Mouse (Mus musculus) liver, embryonic 13.5 days (tissue): ENCODE measurements at regions not wholly inside any gene's neighbourhood (a gene's known extent, or its start where the extent isn't known, plus 50 kb on each side); places are given as distances from the start of the nearest gene placed in this dataset.

ENCODE experiments used
- ATAC-seq: fragments of 200-750 bp; cut with Nextera tagmentation; 2 replicates; pipeline ENCODE4 v1.8.0; 2017; ENCODE audit warnings: low read depth, mild to moderate bottlenecking, moderate number of reproducible peaks, moderate library complexity
- DNase-seq: peaks from one replicate; pipeline ENCODE4 v3.0.0; 2022
- H3K27ac ChIP-seq: fragments of 300-500 bp; sonication (generic); 2 replicates; pipeline ENCODE4 v1.5.1; 2015; ENCODE audit warnings: moderate library complexity, mild to moderate bottlenecking, inconsistent platforms
- H3K27me3 ChIP-seq: fragments of 300-500 bp; sonication (generic); 2 replicates; pipeline ENCODE4 v1.6.1; 2015; ENCODE audit warnings: mild to moderate bottlenecking, inconsistent platforms
- H3K36me3 ChIP-seq: fragments of 300-500 bp; sonication (generic); 2 replicates; pipeline ENCODE4 v1.6.1; 2015; ENCODE audit warnings: mild to moderate bottlenecking, inconsistent platforms
- H3K4me1 ChIP-seq: fragments of 300-500 bp; sonication (generic); replicated peaks from 2 replicates; pipeline ENCODE4 v1.6.1; 2015; ENCODE audit warnings: inconsistent platforms
- H3K4me2 ChIP-seq: fragments of 300-500 bp; sonication (generic); 2 replicates; pipeline ENCODE4 v1.6.1; 2015; ENCODE audit warnings: inconsistent platforms, mild to moderate bottlenecking, moderate library complexity
- H3K4me3 ChIP-seq: fragments of 300-500 bp; sonication (generic); replicated peaks from 2 replicates; pipeline ENCODE4 v1.5.1; 2015; ENCODE audit warnings: mild to moderate bottlenecking, inconsistent platforms
- H3K9ac ChIP-seq: fragments of 300-500 bp; sonication (generic); 2 replicates; pipeline ENCODE4 v1.6.1; 2015; ENCODE audit warnings: mild to moderate bottlenecking, inconsistent platforms
- H3K9me3 ChIP-seq: fragments of 300-500 bp; sonication (generic); replicated peaks from 2 replicates; pipeline ENCODE4 v1.6.1; 2016; ENCODE audit warnings: inconsistent platforms
- WGBS: fragments of 180-500 bp; shearing (Covaris S2); methylation state at CpG from one replicate; pipeline ENCODE4 v1.1.7; 2015; ENCODE audit not compliant: insufficient replicate concordance; 5-methylcytosine and 5-hydroxymethylcytosine counted together

DNA sequence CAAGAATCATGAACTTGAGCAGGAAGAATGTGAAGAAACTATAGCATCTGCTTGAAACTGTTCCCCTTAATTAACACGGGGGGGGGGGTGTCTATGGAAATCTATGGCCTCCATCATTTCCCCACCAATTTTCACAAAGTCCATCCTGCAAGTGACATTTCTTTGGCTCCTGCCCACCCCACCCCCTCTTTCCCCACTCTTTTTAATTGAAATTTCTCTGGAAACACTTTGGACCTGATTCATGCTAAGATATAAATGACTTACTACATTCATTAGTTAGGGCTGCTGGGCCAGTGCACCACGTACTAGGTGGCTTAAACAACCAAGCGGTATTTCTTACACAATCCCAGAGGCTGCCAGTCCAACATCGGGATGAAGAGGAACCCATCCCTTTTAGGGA lies 169.4 kb downstream of the Sox9 start:
- Histone ChIP-seq H3K36me3 (no peaks in the 10 kb centered on the region), H3K9ac (no peak overlapping the region), H3K4me3 (no peak overlapping the region), H3K9me3 (no peaks in the 10 kb centered on the region; the same call in 1 of the 2 replicates), H3K27ac (no peak overlapping the region), H3K4me1 (no peaks in the 10 kb centered on the region), H3K4me2 (no peak overlapping the region), H3K27me3 (no peaks in the 10 kb centered on the region)
- ATAC-seq (no peak), DNase-seq (no peak)
- 60% methylated on average over 4 of the region's 4 CpGs for WGBS

DNA sequence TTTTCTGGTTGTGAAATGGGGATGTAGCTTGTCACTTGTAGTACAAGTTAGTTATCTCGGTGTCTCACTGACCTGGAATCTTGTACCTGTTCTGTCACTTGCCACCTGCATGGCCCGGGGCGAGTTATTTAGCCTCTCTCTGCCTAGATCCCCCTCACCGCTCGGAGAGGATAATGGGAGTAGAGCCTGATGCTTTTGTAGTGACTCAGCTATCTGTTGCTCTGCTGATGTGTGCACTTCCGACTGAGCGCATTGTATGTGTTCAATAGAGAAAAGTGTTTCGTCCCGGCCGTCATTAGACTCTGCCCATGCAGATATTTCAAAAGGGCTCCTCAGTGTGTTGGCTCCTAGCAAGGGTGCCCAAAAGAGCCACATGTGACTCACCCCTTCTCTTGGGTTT lies 170.3 kb downstream of the Sox9 start:
- Histone ChIP-seq H3K27me3 (no peaks in the 10 kb centered on the region), H3K4me2 (no peak overlapping the region), H3K9ac (no peak overlapping the region), H3K4me1 (no peaks in the 10 kb centered on the region), H3K9me3 (no peaks in the 10 kb centered on the region; the same call in 1 of the 2 replicates), H3K36me3 (no peaks in the 10 kb centered on the region), H3K27ac (no peak overlapping the region), H3K4me3 (no peak overlapping the region)
- 71% methylated on average over 10 of the region's 10 CpGs for WGBS
- ATAC-seq (no peak), DNase-seq (no peak)

GRCm38 (mm10) chr11:112953491-112953890 lies 171.5 kb downstream of the Sox9 start:
- Histone ChIP-seq H3K4me3 (no peak overlapping the region), H3K27ac (no peak overlapping the region), H3K4me2 (no peak overlapping the region), H3K36me3 (no peaks in the 10 kb centered on the region), H3K9ac (no peak overlapping the region), H3K27me3 (no peaks in the 10 kb centered on the region), H3K4me1 (no peaks in the 10 kb centered on the region), H3K9me3 (no peaks in the 10 kb centered on the region; the same call in 1 of the 2 replicates)
- no peak for ATAC-seq
- WGBS: 50% methylated on average over 4 of the region's 4 CpGs
- DNase-seq: no peak

GRCm38 (mm10) chr11:112956748-112957440 lies 174.9 kb downstream of the Sox9 start:
- no peak overlapping the region for H3K4me3 ChIP-seq
- H3K4me2 ChIP-seq: no peak overlapping the region
- H3K27me3 ChIP-seq: no peaks in the 10 kb centered on the region
- H3K9me3 ChIP-seq: no peaks in the 10 kb centered on the region
- H3K4me1 ChIP-seq: no peaks in the 10 kb centered on the region
- DNase-seq (no peak), ATAC-seq (no peak)
- WGBS: 53% methylated on average over 5 of the region's 5 CpGs
- no peaks in the 10 kb centered on the region for H3K36me3 ChIP-seq
- no peak overlapping the region for H3K9ac ChIP-seq
- no peak overlapping the region for H3K27ac ChIP-seq

- 9% methylated on average over 5 of the region's 5 CpGs for WGBS
- no peaks in the 10 kb centered on the region for H3K27me3 ChIP-seq
- no peak overlapping the region for H3K27ac ChIP-seq
- no peak for ATAC-seq
- no peaks in the 10 kb centered on the region for H3K4me1 ChIP-seq
- no peak overlapping the region for H3K9ac ChIP-seq
- no peak for DNase-seq
- no peaks in the 10 kb centered on the region for H3K9me3 ChIP-seq
- H3K36me3 ChIP-seq: no peaks in the 10 kb centered on the region
- no peak overlapping the region for H3K4me3 ChIP-seq
- H3K4me2 ChIP-seq: no peak overlapping the region
Observed at GRCm38 (mm10) chr11:112959609-112960008, 177.6 kb downstream of the Sox9 start.

DNA sequence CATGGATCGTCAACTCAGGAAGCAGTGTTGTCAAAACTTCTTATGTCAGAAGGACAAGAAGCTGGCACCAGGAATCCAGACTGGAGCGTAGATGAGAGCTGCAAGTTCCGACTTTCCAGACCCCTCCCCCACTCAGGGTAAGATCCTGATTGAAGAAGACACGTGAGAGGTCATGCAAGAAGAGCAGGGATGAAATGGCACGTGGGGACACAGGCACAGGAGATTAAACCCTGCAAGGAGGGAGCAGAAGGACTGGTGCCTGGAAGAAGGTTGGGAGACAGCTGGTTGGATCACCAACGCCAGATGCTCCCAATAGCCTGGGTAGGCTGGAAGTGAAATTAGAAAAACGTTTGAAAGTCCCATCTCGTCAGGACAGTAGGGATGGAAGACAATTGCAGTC lies 191.3 kb downstream of the Sox9 start:
- 58% methylated on average over 8 of the region's 8 CpGs for WGBS
- H3K27me3 ChIP-seq: peaks cover 11% of the 10 kb centered on the region
- ATAC-seq (no peak), DNase-seq (no peak)
- H3K36me3 ChIP-seq: no peaks in the 10 kb centered on the region
- peaks cover under 1% of the 10 kb centered on the region; the same call in 1 of the 2 replicates for H3K4me1 ChIP-seq
- no peak overlapping the region for H3K4me2 ChIP-seq
- no peaks in the 10 kb centered on the region for H3K9me3 ChIP-seq
- no peak overlapping the region for H3K9ac ChIP-seq
- no peak overlapping the region for H3K27ac ChIP-seq
- no peak overlapping the region for H3K4me3 ChIP-seq

- no peaks in the 10 kb centered on the region for H3K36me3 ChIP-seq
- peaks cover 3% of the 10 kb centered on the region; the same call in 1 of the 2 replicates for H3K4me1 ChIP-seq
- 77% methylated on average over 7 of the region's 7 CpGs for WGBS
- H3K27ac ChIP-seq: no peak overlapping the region
- DNase-seq (no peak), ATAC-seq (no peak)
- peaks cover 24% of the 10 kb centered on the region for H3K27me3 ChIP-seq
- H3K4me2 ChIP-seq: no peak overlapping the region
- H3K4me3 ChIP-seq: no peak overlapping the region
- H3K9ac ChIP-seq: no peak overlapping the region
- no peaks in the 10 kb centered on the region for H3K9me3 ChIP-seq
Observed at GRCm38 (mm10) chr11:112974893-112975292, 192.9 kb downstream of the Sox9 start.

DNA sequence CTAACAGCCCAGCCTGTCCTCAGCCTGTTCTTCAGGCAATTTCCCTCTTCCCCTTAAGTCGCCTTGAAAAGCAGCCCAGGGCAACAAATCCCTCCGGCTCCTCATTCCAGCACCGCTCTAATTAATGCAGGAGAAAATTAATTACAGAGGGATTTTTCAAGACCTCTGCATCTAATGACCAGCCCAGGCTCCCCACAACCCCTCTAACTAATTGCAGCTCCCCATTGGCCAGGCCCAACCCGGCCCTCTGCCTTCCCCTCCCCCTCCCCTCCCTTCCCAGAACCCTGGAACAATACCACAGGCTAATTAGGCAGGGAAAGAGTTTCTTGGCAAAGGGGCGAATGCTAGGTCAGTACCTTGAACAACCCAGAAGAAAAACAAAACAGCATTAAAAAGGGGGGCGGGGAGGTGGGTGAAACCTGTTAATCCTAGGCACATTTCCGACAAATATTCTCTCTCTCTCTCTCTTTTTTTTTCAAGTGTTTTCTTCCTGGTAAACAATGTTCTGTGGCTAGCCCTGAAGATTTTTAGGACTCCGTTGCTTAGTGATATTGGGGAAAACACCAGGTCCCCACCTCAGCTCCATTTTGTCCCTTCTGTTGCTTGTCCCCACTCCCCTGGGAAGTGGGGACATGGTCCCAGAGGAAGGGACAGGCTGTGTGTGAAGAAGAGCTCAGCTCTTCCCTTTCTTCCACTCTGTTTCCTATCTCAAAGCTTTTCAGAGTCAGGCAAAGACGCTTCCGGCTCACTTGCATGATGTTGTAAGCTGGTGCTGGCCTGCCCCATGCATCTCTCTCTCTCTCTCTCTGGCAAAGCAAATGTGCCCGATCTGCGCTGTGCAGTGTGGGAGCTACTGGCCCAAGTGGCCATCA lies 195.1 kb downstream of the Sox9 start:
- Histone ChIP-seq H3K27me3 (peaks cover 24% of the 10 kb centered on the region), H3K9me3 (no peaks in the 10 kb centered on the region), H3K4me3 (no peak overlapping the region), H3K4me1 (peaks cover 3% of the 10 kb centered on the region; the same call in 1 of the 2 replicates), H3K36me3 (no peaks in the 10 kb centered on the region), H3K9ac (no peak overlapping the region), H3K4me2 (no peak overlapping the region), H3K27ac (no peak overlapping the region)
- 17% methylated on average over 12 of the region's 12 CpGs for WGBS
- DNase-seq: no peak
- no peak for ATAC-seq

GRCm38 (mm10) chr11:112978884-112979283 lies 196.9 kb downstream of the Sox9 start:
- ATAC-seq: no peak
- no peak overlapping the region for H3K27ac ChIP-seq
- H3K4me3 ChIP-seq: no peak overlapping the region
- H3K36me3 ChIP-seq: no peaks in the 10 kb centered on the region
- no peaks in the 10 kb centered on the region for H3K9me3 ChIP-seq
- H3K27me3 ChIP-seq: peaks cover 24% of the 10 kb centered on the region
- no peak for DNase-seq
- no peak overlapping the region for H3K4me2 ChIP-seq
- WGBS: 10% methylated on average over 6 of the region's 6 CpGs
- peaks cover 3% of the 10 kb centered on the region; the same call in 1 of the 2 replicates for H3K4me1 ChIP-seq
- H3K9ac ChIP-seq: no peak overlapping the region

- Histone ChIP-seq H3K27ac (no peak overlapping the region), H3K4me1 (peaks cover 3% of the 10 kb centered on the region; the same call in 1 of the 2 replicates), H3K36me3 (no peaks in the 10 kb centered on the region)
Observed at GRCm38 (mm10) chr11:112979413-112979812, 197.4 kb downstream of the Sox9 start.

GRCm38 (mm10) chr11:112982165-112982801 lies 200.3 kb downstream of the Sox9 start:
- Histone ChIP-seq H3K9me3 (no peaks in the 10 kb centered on the region), H3K4me1 (peaks cover 3% of the 10 kb centered on the region; the same call in 1 of the 2 replicates), H3K36me3 (no peaks in the 10 kb centered on the region), H3K4me3 (no peak overlapping the region), H3K27me3 (peaks cover 19% of the 10 kb centered on the region), H3K4me2 (no peak overlapping the region), H3K27ac (no peak overlapping the region), H3K9ac (no peak overlapping the region)
- DNase-seq: no peak
- no peak for ATAC-seq
- 69% methylated on average over 11 of the region's 11 CpGs for WGBS

More at GRCm38 (mm10) chr11:112979413-112979812, 197.4 kb downstream of the Sox9 start:
- H3K9me3 ChIP-seq: no peaks in the 10 kb centered on the region
- 55% methylated on average over 10 of the region's 10 CpGs for WGBS
- peaks cover 24% of the 10 kb centered on the region for H3K27me3 ChIP-seq
- H3K4me3 ChIP-seq: no peak overlapping the region
- ATAC-seq (no peak), DNase-seq (no peak)
- H3K4me2 ChIP-seq: no peak overlapping the region
- no peak overlapping the region for H3K9ac ChIP-seq
